Mouse (Mus musculus) hindbrain, postnatal 0 days (tissue): Measurements from ENCODE around the gene Stac. TPM values are rescaled to one million over a fixed set of nuclear protein-coding genes. Genes with fewer than 3 reads are reported as not detected.

Experiments used
- ATAC-seq: fragments of 200-750 bp; cut with Nextera tagmentation; 2 replicates; pipeline ENCODE4 v1.8.0; 2017; ENCODE audit warnings: mild to moderate bottlenecking, moderate TSS enrichment, moderate library complexity
- DNase-seq: peaks from one replicate; pipeline ENCODE4 v3.0.0-alpha.2; 2015; ENCODE audit warnings: low spot score
- H3K27ac ChIP-seq: fragments of 300-500 bp; sonication (generic); 2 replicates; pipeline ENCODE4 v1.5.1; 2014; ENCODE audit warnings: mild to moderate bottlenecking
- H3K27me3 ChIP-seq: fragments of 300-500 bp; sonication (generic); 2 replicates; pipeline ENCODE4 v1.6.1; 2014; ENCODE audit warnings: low read length, mixed read lengths; ENCODE audit not compliant: insufficient read depth
- H3K36me3 ChIP-seq: fragments of 300-500 bp; sonication (generic); 2 replicates; pipeline ENCODE4 v1.6.1; 2014; ENCODE audit warnings: low read length, mixed read lengths; ENCODE audit not compliant: insufficient read depth
- H3K4me1 ChIP-seq: fragments of 300-500 bp; sonication (generic); 2 replicates; pipeline ENCODE4 v1.6.1; 2014; ENCODE audit warnings: antibody characterized with exemption, low read length, mixed read lengths; ENCODE audit not compliant: insufficient read depth
- H3K4me2 ChIP-seq: fragments of 300-500 bp; sonication (generic); 2 replicates; pipeline ENCODE4 v1.6.1; 2014; ENCODE audit warnings: low read depth, mild to moderate bottlenecking, low read length, moderate library complexity, mixed read lengths
- H3K4me3 ChIP-seq: fragments of 300-500 bp; sonication (generic); 2 replicates; pipeline ENCODE4 v1.5.1; 2014; ENCODE audit warnings: low read length
- H3K9ac ChIP-seq: fragments of 300-500 bp; sonication (generic); replicated peaks from 2 replicates; pipeline ENCODE4 v1.6.1; 2014; ENCODE audit warnings: mild to moderate bottlenecking, low read length, moderate library complexity, mixed read lengths
- H3K9me3 ChIP-seq: fragments of 300-500 bp; sonication (generic); 2 replicates; pipeline ENCODE4 v1.6.1; 2016; ENCODE audit warnings: low read length, mixed read lengths
- CTCF ChIP-seq: IDR thresholded peaks from 2 replicates; pipeline ENCODE4 v1.5.1; 2016; ENCODE audit warnings: antibody characterized with exemption, control low read depth, low read depth
- WGBS: fragments of 180-500 bp; shearing (Covaris S2); extraction: QIAGEN DNeasy Blood & Tissue Kit; methylation state at CpG from one replicate; pipeline ENCODE4 v1.1.7; 2014; 5-methylcytosine and 5-hydroxymethylcytosine counted together
- polyA plus RNA-seq: library from polyadenylated mRNA; unstranded; fragments of >200 nt; fragmentation: Nextera tagmentation; extraction: Ambion mirVana; gene quantifications from 2 replicates; pipeline ENCODE4 v1.2.1, GENCODE M21; 2015
- total RNA-seq: library from RNA; depleted of rRNA; stranded (reverse); fragments of >200 nt; gene quantifications from 2 replicates; pipeline ENCODE4 v1.2.3, GENCODE M21; 2014

Stac gene
- total and polyA plus RNA-seq, 2 experiments from 2014 or later, result 12.0 to 13.8 TPM

- no peak overlapping the region for H3K4me3 ChIP-seq
- H3K27ac ChIP-seq, result no peak overlapping the region
- ATAC-seq (no peak), DNase-seq (peak; percentile 17)
- H3K27me3 ChIP-seq, result no peaks in the 10 kb centered on the region
- no peak overlapping the region for H3K4me2 ChIP-seq
- H3K9ac ChIP-seq, result no peak overlapping the region
- WGBS, result 70% methylated on average over 6 of the region's 6 CpGs
- H3K4me1 ChIP-seq, result no peaks in the 10 kb centered on the region
- H3K9me3 ChIP-seq, result no peaks in the 10 kb centered on the region
- no peak for TF ChIP-seq CTCF
- no peaks in the 10 kb centered on the region for H3K36me3 ChIP-seq
Measured at GRCm38 (mm10) chr9:111669816-111670215, 20.3 kb downstream of the Stac start.

- no peak overlapping the region for H3K27ac ChIP-seq
- ATAC-seq (no peak), DNase-seq (no peak)
- H3K9me3 ChIP-seq, result no peaks in the 10 kb centered on the region
- H3K27me3 ChIP-seq, result no peaks in the 10 kb centered on the region
- no peak overlapping the region for H3K4me3 ChIP-seq
- no peak overlapping the region for H3K9ac ChIP-seq
- TF ChIP-seq CTCF, result no peak
- H3K4me2 ChIP-seq, result no peak overlapping the region
- WGBS, result 77% methylated on average over 4 of the region's 4 CpGs
- H3K36me3 ChIP-seq, result no peaks in the 10 kb centered on the region
- no peaks in the 10 kb centered on the region for H3K4me1 ChIP-seq
Measured at GRCm38 (mm10) chr9:111655066-111655465, 35.1 kb downstream of the Stac start.

GRCm38 (mm10) chr9:111644228-111644627 is 45.9 kb downstream of the Stac start:
- Histone ChIP-seq H3K4me3 (no peak overlapping the region), H3K9me3 (no peaks in the 10 kb centered on the region), H3K4me1 (no peaks in the 10 kb centered on the region), H3K9ac (no peak overlapping the region), H3K4me2 (no peak overlapping the region), H3K36me3 (no peaks in the 10 kb centered on the region), H3K27me3 (no peaks in the 10 kb centered on the region), H3K27ac (no peak overlapping the region)
- no peak for ATAC-seq
- 78% methylated on average over 4 of the region's 4 CpGs for WGBS
- TF ChIP-seq CTCF, result no peak
- no peak for DNase-seq

- H3K36me3 ChIP-seq, result no peaks in the 10 kb centered on the region
- ATAC-seq (no peak), DNase-seq (no peak)
- H3K27me3 ChIP-seq, result no peaks in the 10 kb centered on the region
- H3K4me3 ChIP-seq, result no peak overlapping the region
- H3K9me3 ChIP-seq, result no peaks in the 10 kb centered on the region
- TF ChIP-seq CTCF, result no peak
- H3K4me1 ChIP-seq, result no peaks in the 10 kb centered on the region
- no peak overlapping the region for H3K27ac ChIP-seq
- 65% methylated on average over 5 of the region's 5 CpGs for WGBS
- H3K4me2 ChIP-seq, result no peak overlapping the region
- H3K9ac ChIP-seq, result no peak overlapping the region
Measured at GRCm38 (mm10) chr9:111643369-111643768, 46.8 kb downstream of the Stac start.

GRCm38 (mm10) chr9:111637641-111638040 is 52.5 kb downstream of the Stac start:
- no peak for ATAC-seq
- no peak overlapping the region for H3K27ac ChIP-seq
- H3K9ac ChIP-seq, result no peak overlapping the region
- WGBS, result 45% methylated on average over 2 of the region's 2 CpGs
- no peak for TF ChIP-seq CTCF
- no peak overlapping the region for H3K4me3 ChIP-seq
- H3K9me3 ChIP-seq, result no peaks in the 10 kb centered on the region
- H3K36me3 ChIP-seq, result no peaks in the 10 kb centered on the region
- peak; percentile 61 for DNase-seq
- H3K27me3 ChIP-seq, result no peaks in the 10 kb centered on the region
- H3K4me1 ChIP-seq, result no peaks in the 10 kb centered on the region
- H3K4me2 ChIP-seq, result no peak overlapping the region

- ATAC-seq, result no peak
- DNase-seq, result no peak
- Histone ChIP-seq H3K27ac (no peak overlapping the region), H3K27me3 (no peaks in the 10 kb centered on the region), H3K9me3 (no peaks in the 10 kb centered on the region), H3K4me2 (no peak overlapping the region), H3K4me3 (no peak overlapping the region), H3K36me3 (no peaks in the 10 kb centered on the region), H3K9ac (no peak overlapping the region), H3K4me1 (no peaks in the 10 kb centered on the region)
- 58% methylated on average over 4 of the region's 4 CpGs for WGBS
- no peak for TF ChIP-seq CTCF
Measured at GRCm38 (mm10) chr9:111632833-111633232, 57.3 kb downstream of the Stac start.

- Histone ChIP-seq H3K27ac (no peak overlapping the region), H3K36me3 (no peaks in the 10 kb centered on the region), H3K9me3 (no peaks in the 10 kb centered on the region), H3K4me2 (no peak overlapping the region), H3K27me3 (no peaks in the 10 kb centered on the region), H3K4me1 (no peaks in the 10 kb centered on the region), H3K4me3 (no peak overlapping the region), H3K9ac (no peak overlapping the region)
- TF ChIP-seq CTCF, result no peak
- 83% methylated on average over 2 of the region's 2 CpGs for WGBS
- DNase-seq, result no peak
- peak; percentile 27; the same call in 1 of the 2 replicates for ATAC-seq
Measured at GRCm38 (mm10) chr9:111621191-111621590, 69.0 kb downstream of the Stac start.
